Mouse (Mus musculus) embryonic fibroblast, embryonic 13.5 days (primary cell): ENCODE data around the gene Il1rapl2.

Source experiments
- CTCF ChIP-seq: IDR thresholded peaks from 2 replicates; pipeline ENCODE4 v1.5.1; 2011; ENCODE audit warnings: mild to moderate bottlenecking, control low read depth, low read length, moderate library complexity, borderline replicate concordance; ENCODE audit not compliant: insufficient read depth
- POLR2A ChIP-seq: IDR thresholded peaks from 2 replicates; pipeline ENCODE4 v1.6.1; 2011; ENCODE audit warnings: low read depth, mild to moderate bottlenecking, control low read depth, low read length, moderate library complexity

DNA sequence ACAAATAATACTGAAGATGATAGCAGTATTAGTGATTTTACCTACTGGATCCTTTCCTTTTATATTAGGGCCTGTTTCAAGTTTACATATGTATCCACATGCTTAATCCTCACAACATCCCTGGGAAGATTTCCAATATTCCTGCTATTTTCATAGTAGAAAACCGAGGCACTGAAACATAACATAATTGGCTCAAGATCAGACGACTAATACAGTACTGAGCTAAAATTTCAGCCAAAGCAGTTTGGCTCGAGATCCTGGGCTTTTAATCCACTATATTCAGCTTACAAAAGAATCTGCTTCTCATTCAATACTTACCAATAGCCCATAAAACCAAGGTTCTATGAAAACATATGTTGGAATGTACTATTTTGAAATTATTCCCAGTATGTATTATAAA lies 239.1 kb downstream of the Il1rapl2 start:
- no peak for TF ChIP-seq CTCF
- TF ChIP-seq POLR2A, result no peak
